Mouse (Mus musculus) brain, embryonic 18.5 days (tissue): ENCODE measurements around the gene Neto2.
"Not testable (repeated sequence)": the region's sequence is repeated elsewhere in the genome, so short reads cannot be mapped to it uniquely, and the experiment has no call there.

Experiments used
- DNase-seq: peaks from one replicate; pipeline ENCODE4 v3.0.0-alpha.2; 2012; ENCODE audit warnings: low read depth, low spot score

The Neto2 gene

DNA sequence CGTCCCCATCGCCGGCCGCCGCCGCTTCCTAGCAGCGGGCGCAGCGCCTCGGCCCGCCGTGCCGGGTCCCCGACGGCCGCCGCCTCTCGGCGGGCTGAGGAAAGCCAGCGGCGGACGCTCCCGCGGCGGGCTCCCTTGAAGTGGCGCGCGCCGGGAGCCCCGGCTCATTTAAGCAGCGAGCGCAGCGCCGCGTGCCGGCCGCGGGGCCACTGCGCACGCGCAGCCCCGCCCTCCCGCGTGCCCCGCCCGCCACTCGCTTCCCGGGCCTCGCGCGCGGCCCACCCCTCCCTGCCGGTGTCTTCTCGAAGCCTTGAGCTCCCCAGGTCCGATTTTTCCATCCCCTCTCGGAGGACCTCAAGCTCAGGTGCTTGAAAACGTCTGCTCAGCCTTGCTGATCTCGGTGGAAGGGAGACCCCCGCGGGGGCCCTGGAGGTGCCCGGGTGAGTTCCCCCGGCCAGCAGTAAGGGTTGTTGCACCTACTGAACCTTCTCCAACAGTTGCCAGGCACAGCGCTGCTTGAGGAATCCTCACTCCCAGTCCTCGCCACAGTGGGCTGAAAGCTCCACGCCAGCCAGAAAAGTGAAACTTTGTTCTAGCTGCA lies at the start of gene Neto2:
Gene Neto2, minus strand, starts transcription at position 174 of the 601 bp plus-strand sequence.
- peak; percentile 74 for DNase-seq

DNA sequence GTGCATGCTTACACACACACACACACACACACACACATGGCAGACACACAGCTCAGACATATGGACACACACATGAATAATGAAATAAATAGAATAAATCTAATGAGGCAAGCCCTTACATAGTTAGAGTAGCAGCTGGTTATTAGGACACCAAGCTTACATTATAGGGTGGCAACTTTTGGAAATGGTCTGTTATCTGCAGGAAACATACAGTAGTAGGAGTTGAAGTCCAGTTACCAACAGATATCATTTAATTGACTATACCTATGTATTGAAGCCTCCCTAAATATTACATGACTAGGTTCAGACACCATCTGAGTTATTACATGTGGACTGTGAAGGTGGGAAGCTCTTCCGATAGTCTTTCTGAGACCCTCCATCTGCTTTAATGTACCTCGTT lies 44.3 kb upstream of the Neto2 start:
- DNase-seq: no peak

DNA sequence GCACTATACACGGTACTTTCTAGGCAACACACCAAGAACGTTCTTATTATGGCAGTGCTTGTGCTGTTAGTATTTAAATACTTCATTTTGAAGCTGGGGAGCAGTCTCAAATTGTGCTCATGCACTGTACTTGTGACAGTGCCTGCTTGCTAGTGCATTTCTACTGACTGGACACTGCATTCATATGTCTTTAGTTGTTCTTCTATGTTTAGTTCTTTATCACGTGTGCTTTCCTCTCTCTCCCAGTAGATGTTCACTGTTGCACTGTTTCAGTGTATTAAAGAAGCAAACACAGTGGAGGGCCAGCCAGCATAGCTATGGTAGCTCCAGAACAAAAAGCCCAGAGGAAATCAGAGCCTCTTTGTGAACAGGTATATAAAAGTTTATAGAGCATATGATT lies 29.8 kb upstream of the Neto2 start:
- no peak for DNase-seq

DNA sequence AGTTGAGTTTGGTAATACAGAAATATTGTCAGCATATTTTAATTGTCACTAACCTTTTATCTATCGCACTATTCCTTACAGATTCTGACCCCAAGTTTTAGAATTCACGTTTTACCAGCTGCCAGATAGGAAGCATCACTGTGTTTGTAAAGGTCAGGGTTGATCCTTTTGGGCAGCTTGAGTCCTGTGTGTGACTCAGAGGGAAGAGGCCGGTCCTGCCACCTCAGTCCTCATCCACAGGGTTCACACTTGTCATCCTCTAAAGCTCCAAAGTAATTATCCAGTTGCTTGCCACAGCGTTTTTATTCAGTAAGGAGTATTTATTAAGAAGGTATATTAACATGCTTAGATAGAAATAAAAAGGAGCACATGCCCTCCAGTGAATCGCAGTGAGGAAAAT lies 16.5 kb upstream of the Neto2 start:
- DNase-seq: no peak

DNA sequence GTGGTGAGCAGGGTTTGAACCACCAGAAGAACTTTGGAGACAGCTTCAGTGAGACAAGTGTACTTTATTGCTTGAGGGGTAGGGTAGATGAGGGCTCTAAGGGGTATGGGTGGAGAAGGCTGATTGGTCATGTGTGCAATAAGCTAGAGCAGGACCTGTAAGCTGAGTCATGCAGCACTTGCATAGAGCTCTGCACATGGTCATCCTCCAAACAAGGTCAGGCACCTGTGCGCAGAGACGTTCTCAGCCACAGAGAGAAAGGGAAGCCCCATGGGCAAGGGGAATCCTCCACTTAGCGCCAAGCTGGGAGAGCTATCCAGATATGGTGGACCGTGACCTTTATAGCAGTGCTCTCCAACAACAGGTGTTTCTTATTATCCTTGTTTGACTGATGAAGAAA lies 16.0 kb upstream of the Neto2 start:
- DNase-seq: no peak

DNA sequence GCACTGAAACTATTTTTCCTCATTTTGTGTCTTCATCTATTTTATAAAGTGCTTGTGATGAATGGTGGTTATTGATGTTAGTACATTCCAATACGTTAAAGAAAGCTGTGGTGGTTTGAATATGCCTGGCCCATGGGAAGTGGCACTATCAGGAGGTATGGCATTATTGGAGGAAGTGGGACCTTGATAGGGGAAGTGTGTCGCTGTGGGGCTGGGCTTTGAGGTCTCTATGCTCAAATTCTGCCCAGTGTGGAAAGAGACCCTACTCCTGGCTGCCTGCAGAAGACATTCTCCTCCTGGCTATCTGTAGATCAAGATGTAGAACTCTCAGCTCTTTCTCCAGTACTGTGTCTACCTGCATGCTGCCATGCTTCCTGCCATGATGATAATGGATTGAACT lies 6.3 kb upstream of the Neto2 start:
- no peak for DNase-seq

DNA sequence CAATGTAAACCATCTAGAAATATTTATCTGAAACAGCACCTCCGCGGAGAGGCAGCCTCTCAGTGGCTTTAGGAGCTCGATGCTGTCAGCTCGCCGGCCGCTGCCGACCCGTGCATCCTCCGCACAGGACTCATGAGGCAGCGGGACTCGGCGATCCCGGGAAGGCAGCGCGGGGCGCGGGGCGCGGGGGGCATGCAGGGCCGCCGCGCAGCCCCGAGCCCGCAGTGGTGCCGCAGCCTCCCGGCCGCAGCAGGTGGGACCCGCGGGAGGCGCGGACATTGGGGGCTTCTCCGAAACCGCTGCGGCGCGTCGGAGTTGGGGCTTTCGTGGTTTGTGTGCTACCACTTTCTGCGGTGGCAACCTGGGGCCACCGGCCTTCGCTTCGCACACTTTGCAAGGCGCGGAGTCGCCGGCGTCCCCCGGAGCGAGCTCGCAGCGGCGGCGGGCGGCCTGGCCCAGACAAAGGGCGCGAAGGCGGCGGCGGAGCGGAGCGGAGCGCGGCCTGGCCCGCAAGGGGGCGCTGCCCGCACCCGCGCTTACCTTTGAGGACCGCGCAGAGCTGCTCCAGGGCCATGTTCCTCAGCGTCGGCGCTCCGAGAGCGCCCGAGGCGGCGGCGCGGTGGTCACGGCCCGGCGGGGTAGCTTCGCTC lies 498 bp downstream of the Neto2 start:
- DNase-seq: no peak

DNA sequence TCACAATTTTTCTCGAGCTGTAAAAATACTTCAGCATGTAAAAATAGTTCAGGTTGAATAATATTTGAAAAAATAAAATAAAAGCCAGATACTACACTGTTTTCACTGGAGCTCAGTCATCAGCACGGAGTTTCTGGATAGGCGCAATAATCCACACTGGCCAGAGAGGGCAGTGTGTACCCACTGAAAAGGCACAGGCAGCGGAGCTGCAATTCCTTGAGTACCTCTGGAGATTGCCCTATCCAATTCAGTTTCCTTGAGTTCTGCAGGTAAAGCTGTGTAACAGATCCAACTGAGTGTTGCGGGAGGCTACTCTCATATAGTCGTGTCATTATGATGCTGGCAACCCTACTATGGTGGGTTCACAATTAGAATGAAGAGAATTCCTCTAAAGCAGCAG lies 1.7 kb downstream of the Neto2 start:
- DNase-seq: peak; percentile 78

DNA sequence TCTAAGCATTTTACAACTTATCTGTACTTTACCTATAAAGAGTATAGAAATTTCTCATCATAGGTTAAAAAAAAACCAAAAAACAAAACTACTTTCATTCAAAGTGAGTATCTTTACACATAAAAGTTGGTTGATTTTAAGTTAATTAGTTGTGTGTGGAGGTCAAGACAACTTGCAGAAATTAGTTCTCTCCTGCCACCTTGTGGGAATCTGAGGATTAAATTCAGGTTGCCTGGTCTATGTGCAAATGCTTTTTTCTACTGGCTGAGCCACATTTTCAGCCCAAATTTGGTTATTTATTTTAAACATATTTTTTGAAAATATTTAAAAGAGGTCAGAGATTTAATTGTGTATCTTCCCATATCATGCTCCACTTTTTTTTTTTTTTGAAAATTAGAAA lies 35.6 kb downstream of the Neto2 start:
- no peak for DNase-seq

DNA sequence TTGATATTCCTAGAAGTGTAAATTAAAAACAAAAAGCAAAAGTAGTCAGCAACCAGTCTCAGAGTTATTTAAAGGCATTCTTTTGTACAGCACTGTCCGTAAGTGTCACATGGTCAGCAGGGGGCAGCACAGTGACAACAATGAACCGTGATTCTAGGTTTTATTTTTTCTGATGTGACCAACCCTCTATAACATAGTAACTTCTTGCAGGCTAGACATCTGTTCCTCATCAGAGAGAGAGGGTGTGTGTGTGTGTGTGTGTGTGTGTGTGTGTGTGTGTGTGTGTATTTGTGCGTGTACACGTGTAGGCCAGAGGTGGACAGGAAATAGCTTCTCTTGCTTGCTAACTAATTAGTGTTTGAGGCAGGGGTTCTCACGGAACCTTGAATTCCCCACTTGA lies 38.7 kb downstream of the Neto2 start:
- no peak for DNase-seq

DNA sequence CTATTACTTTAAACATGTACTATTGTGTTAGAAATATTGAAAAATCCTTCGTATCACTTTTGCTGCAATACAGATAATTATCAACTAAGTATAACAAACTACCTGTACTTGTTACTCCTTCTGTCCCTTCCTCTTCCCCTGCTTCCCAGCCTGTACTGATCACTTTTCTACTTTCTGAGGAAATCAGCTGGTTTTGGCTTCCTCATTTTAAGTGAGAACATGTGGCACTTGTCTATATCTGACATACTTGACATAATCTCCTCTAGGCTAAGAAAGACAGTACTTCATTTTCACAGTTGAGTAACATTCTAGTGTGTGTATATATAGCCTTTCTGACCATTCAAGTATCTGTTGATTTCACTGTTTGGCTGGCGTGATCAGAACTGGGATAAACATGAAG lies 49.5 kb downstream of the Neto2 start:
- DNase-seq: no peak

DNA sequence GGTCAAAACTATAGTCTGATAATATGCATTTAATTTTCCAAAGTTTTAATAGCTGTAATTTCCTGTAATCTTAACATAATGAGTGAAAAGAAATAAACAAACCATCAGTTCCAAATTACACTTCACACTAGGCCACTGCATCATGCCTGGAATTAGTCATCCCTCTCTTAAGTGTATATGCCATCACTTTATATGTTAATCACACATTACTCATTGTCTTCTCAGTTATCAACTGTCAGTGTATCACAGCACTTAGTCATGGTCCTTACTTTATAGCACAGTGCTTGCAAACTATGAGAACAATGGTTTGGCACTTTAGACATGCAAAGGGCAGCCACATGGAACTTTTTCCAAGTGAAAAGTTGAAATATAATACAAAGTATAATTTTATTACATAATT lies 52.2 kb downstream of the Neto2 start:
- DNase-seq: no peak

DNA sequence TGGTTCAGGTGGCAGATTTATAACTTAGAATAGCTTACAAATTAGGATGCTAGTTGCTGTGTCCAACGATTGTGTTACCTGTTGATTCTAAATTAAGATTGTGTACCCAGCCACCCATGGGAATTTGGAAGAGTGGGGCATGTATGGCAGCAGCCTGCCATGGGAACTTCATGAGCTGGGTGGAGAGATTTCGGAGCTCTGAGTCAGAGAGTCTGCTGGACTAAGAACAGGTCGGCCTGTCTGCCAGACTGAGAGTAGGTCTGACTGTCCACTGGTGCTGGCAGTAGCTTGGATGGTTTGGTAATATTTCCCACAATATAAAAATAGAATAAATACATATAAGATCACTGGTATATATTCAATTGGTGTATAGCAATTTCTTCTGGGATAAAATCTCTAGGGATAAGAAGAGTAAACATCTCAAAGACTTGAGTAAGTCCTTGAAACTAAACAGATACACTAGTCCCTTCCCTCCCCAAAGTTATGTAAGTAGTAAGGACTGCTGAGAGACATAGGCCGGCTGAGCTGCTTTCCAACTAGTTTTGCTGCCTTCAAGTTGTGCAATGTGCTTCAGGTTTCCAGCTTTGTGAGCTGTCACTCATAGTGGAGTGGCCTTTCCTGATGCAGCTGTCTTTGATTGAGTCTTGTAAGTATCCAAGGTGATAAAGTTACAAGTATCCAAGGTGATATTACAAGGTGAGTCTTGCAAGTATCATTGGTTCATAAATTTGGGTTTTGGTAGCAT lies 55.6 kb downstream of the Neto2 start:
- no peak for DNase-seq

DNA sequence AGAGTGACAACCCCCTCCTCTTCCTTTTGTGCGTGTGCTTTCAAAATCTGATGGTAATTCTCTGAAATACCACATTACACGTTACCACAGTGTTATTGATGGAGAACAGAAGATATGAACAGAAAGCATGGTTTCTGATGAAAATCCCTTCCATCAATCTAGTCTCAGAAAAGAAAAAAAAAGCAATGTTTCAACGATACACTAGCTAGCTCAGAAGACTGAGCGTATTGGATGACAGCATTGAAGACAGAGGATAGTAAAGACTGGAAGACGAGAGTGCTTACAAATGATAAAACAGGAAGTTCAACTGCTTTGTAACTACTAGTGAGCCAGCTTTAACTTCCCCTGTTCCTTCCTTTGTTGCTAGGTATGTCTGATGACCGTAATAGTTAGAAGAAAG lies 76.3 kb downstream of the Neto2 start:
- DNase-seq: no peak

DNA sequence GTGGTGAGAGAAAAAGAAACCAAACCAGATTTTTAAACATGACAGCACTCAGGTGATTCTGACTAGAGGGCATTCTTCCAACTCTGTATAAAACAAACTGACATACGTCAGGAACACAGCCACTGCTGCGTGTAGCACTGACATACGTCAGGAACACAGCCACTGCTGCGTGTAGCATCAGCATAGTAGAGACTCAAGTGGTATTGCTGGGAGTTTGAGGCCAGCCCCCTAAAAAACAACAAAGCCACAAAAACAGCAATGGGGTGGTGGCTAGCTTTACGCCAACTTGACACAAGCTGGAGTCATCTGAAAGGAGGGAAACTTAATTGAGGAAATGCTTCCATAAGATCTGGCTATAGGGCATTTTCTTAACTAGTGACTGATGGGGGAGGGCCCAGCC lies 77.5 kb downstream of the Neto2 start:
- DNase-seq: no peak

DNA sequence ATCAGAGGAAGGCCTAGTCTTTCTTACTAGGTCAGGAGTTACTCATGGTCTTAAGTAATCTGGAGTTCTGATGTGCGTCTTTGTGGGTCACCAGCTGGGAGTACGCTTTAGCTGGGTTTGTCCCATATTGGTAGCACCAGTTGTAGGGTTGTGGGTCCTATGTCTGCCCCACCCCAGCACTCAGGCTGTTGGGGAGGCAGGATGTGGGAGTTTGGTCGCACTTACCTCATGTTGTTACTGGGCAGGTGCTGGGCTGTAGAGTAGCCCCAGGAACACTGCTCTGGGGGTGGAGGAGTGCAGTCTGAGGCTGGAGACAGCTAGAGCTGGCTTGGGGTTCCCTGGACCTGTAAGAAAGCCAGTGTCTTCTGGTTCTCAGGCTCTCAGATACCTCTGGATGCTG lies 81.9 kb downstream of the Neto2 start:
- DNase-seq: no peak

DNA sequence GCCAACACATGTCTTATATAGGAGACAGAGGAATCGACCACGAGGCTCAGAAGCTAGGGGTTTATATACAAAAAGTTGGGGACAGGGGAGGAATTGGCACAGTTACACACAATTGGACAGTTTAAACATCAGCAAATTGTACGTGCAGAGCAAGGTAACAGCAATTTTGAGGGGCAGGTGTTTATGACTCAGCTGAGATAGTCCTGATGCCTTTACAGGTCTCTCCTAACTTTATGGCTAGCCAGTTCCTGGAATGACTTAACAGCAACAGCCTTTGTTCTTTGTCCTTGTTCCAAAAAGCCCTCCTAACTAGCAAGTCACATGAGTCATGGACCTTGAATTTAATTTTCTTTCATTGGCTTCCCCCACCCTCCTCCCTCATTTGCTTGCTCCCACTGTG lies 83.6 kb downstream of the Neto2 start:
- DNase-seq: not testable (repeated sequence)

DNA sequence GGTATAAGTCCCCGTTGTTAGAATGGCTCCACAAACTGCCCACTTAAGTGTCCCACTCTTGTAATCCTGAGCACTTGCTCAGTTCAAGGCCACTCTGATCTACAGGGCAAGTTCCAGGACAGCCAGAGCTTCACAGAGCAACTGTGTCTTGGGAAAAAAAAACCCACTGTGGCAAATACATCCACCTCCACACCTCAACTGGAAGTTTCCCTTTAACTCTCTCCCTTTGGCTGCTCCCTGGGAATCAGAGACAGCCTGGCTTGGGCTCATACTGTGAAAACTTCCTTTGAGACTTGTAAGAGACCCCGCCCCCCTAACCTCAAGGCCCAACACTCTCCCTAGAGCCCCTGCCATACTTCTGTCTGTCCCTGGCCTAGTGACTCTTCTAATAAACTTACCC lies 91.9 kb downstream of the Neto2 start:
- DNase-seq: no peak

DNA sequence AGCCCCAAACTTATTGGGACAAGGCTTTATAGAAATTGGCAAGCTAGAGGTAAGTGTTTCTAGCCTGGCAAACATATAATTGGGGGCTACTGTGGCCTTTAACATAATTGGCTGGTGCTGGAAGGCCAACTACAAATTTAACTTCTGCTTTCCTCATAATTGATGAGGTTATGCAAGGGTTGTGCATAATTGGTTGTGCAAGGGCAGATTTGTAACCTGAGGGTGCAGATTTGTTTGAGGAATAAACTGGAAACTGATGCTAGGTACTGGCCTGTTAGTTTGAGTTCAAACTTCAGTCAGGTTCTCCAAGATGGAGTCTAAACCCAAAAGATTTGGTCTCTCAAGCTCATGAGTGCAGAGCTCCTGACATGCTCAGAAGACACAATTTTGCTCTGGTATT lies 92.9 kb downstream of the Neto2 start:
- DNase-seq: no peak

DNA sequence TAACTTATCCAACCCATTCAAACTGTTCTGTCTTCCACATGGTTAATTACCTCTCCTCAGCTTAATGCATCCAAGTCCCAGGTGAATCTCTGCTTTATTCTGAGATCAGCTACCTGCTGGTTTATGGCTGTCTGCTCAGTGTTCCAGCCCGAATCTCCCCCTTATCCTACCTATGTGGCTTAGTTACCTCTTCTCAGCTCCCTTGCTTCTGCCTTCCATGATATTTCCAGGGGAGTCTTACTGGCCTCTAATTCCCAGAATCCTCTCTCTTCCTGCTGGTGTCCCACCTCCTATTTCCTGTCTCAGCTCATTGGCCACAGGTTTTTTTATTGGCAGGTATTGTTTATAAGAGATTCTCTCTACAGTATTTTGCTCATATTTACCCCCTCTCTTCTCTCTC lies 93.8 kb downstream of the Neto2 start:
- no peak for DNase-seq

DNA sequence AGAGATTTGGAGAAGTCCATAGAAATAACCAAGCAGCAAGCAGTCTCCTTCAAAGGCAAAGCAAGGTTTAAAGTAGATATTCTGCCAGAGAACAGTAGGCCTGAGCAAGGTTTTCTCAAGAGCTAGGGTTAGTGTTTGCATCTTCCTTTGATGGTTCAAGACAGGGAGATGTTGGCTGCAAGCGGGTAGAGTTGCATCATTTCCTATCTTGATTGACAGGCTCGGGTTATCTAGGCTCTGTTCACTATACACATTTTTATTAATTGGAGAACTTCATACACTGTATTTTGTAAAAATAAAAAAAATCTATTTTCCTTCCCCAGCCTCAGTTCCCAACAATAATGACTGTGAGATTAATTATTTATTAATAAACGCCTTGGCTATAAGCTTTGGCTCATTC lies 94.2 kb downstream of the Neto2 start:
- DNase-seq: no peak

DNA sequence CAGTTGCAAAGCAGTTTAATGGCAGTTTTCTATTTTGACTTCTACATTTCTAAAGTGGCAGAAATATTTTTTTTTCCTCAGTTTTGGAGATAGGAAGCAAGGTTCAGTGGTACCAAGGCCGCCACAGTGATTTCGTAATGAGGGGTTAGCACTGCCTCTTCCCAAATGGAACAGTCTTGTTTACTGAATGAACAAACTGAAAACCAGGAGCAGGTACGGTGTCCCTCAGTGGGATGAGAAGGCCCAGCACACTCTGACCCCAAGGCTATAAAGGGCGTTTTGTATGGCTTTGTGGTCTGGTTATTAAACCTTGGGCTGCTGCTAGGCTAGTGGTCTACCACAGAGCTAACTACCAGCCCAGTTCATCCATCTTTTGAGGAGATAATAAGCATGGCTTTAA lies 96.5 kb downstream of the Neto2 start:
- DNase-seq: no peak

DNA sequence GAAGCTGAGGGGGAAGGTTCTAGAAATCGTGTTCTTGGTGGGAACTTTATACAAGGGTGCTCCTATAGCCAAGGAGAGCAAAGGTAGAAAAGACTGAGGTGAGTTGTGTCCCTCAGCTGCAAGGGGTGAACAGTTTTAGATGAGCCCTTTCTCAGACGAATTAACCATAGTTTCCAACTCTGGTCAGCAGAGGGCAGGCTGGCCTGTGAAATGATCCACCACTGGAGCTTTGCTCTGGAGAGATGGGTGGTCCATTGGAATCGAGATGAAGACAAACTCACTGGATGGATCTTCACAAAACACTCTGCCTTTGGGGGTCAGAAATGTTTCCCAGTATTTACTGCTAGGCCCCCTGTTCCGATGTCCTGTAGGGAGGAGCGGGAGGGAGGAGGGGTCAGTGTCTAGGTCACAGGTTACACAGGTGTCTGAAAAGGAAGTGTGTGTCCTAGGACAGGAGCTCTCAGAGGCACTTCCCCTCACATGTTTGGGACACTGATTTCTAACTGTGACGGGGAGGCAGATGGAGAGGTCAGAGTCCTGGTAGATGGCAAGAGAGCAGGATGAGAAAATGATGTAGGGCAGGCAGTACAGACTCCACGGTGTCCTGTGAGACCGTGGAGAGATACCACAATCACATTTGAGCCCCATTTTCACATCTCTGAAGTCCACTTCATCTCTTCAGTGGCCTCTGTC lies 97.4 kb downstream of the Neto2 start:
- no peak for DNase-seq
